Mouse (Mus musculus) adrenal gland (tissue): ENCODE data around the gene C1qa.

Experiments used
- intact Hi-C: fragments of 180-260 bp; cut with DNase I; formaldehyde crosslinking; loops from one replicate; pipeline ENCODE4 v1.15.1; 2025

Gene C1qa

GRCm38 (mm10) chr4:136864751-136865470, 33.7 kb downstream of the C1qa start:
- intact Hi-C loops, result no loop called here

- intact Hi-C loops, result no loop called here
Observed at GRCm38 (mm10) chr4:136863517-136863916, 35.1 kb downstream of the C1qa start.

- intact Hi-C loops, result no loop called here
Observed at GRCm38 (mm10) chr4:136862411-136862810, 36.2 kb downstream of the C1qa start.

- intact Hi-C loops, result no loop called here
Observed at GRCm38 (mm10) chr4:136861806-136862205, 36.8 kb downstream of the C1qa start.

- intact Hi-C loops, result no loop called here
Observed at GRCm38 (mm10) chr4:136860022-136860421, 38.6 kb downstream of the C1qa start.

- intact Hi-C loops, result no loop called here
Observed at GRCm38 (mm10) chr4:136855081-136855480, 43.5 kb downstream of the C1qa start.

GRCm38 (mm10) chr4:136852989-136853388, 45.6 kb downstream of the C1qa start:
- intact Hi-C loops, result no loop called here

- intact Hi-C loops, result no loop called here
Observed at GRCm38 (mm10) chr4:136852119-136852518, 46.5 kb downstream of the C1qa start.

GRCm38 (mm10) chr4:136848565-136848964, 50.0 kb downstream of the C1qa start:
- intact Hi-C loops, result no loop called here

GRCm38 (mm10) chr4:136847166-136847565, 51.4 kb downstream of the C1qa start:
- intact Hi-C loops, result no loop called here
